Mouse (Mus musculus): Measurements from ENCODE around the gene Fkbp6.

DNA sequence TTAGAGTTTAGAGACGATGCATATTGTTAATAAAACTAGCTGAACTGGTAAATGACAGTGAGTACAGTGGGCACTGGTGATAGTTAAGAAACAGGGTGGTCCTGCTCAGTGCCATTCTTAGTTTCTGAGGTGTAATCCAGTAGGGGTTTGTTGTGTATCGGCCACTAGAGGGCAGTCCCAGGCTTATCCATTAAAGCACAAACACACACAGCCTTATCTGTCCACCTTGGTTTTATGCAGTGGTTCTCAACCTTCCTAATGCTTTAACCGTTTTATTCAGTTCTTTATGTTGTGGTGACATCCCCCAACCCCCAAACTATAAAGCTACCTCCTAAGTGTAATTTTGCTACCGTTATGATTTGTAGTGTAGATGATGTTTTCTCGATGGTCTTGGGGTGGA, 46.0 kb upstream of the Fkbp6 start:
- TF ChIP-seq CTCF (IDR thresholded peaks at IDR 0.05) (peak; percentile 74), EP300 (IDR thresholded peaks at IDR 0.05) (no peak)
